Mouse (Mus musculus): Measurements from ENCODE around the gene Tex37.
A peak's percentile ranks its signal among the peaks of the same experiment; 100 is the strongest.

Tex37 gene

GRCm38 (mm10) chr6:70880714-70881304 lies 37.9 kb downstream of the Tex37 start:
- peak; percentile 91 for DNase-seq

- DNase-seq: no peak
Observed at GRCm38 (mm10) chr6:70875017-70875416, 43.7 kb downstream of the Tex37 start.

DNA sequence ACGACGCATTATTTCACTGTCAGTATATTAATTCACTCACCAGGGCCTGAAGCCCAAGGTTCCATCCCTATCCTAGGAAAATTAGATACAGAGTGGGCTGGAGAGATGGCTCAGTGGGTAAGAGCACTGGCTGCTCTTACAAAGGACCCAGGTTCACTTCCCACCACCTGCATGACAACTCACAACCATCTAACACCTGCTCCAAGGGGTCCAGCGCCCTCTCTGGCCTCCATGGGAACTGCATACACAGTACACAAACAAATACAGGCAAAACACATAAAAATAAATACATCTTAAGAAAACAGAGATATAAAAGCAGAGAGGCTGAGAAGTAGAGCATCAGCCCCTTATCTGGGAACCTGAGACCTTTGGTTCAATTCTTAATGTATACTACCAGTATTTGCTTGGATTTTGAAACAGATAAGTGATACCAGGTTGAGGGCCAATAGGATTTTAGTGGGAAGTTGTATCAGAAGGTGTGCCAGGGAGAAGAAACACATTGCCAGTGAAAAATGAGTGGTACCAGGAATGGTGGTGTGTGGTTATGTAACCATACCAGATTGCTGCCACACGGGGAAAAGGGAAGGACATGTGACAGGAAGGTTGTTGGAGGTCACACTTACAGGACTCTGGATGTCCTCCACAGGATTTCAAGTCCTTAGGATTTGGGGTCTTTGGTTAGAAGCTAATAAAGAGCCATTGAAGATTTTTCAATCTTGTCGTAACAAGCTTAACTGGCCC lies 44.5 kb downstream of the Tex37 start:
- DNase-seq: peak; percentile 18

GRCm38 (mm10) chr6:70872570-70872969 lies 46.2 kb downstream of the Tex37 start:
- no peak for DNase-seq

GRCm38 (mm10) chr6:70872128-70872527 lies 46.6 kb downstream of the Tex37 start:
- peak; percentile 36 for DNase-seq

DNA sequence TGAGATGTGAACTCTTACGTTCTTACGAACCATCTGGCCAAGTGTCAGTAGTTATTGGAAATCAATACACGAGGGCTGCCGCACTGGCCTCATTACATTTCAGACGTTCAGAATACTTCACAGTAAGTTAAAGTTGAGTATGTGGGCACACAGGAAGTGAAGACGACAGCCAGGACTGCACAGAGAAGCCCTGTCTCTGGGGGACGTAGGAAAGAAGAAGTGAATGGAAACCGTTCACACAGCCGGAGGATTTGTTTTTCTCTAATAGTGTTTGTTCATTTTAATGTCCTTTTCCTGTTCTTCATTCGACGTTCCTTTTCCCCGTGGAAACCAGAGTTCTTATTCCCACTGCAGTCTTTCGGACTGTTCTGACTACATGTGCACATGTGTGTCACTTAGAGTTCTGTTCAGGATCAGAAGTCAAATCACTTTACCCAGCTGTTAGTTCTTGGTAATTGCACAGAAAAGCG lies 47.2 kb downstream of the Tex37 start:
- peak; percentile 22 for DNase-seq

GRCm38 (mm10) chr6:70867297-70867696 lies 51.4 kb downstream of the Tex37 start:
- no peak for DNase-seq

DNA sequence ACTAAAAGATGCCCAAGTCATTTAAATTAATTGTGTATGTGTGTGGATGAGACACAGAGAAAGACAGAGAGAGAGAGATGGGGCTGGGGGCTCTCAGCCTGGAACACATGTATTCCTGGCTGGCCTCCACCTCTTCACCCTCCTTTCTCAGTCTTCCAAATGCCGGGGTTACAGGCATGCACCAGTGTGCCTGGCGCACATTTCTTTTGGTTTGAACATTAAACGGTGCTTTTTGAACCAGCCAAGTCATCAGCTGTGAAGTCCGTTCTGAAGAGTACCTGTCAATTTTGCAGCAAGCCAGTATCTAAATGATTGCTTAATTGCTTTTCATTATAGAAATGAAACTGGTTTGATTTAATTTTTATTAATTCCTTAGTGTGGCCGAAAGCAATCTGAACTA lies 52.0 kb downstream of the Tex37 start:
- DNase-seq: no peak

DNA sequence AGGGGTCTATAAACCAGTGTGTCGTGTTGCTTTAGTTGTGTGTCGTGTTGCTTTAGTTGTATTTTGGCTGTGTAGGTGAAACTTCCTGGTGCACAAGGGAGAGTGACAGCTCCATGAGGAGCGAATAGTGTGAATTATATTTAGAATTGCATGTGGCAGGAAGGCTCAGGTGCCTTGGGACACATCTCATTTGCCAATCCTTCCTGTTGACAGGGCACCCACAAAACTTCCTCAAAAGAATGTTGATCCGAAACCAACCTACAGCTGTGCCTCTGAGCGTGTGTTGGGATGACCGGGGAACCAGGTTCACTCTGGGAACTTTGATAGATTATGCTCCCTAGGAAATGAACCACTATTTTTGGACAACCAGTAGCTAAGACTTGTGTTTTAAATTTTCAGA lies 54.4 kb downstream of the Tex37 start:
- peak; percentile 27 for DNase-seq

Measured in lung, postnatal 36 days (tissue).